Mouse (Mus musculus) bone marrow, adult 2 months (tissue): ENCODE measurements around the gene Zc3h6. TPM values are rescaled to one million over a fixed set of nuclear protein-coding genes. Genes with fewer than 3 reads are reported as not detected.

Source experiments
- H3K27ac ChIP-seq: fragments of 200-500 bp; 2 replicates; pipeline ENCODE4 v1.5.1; 2012; ENCODE audit warnings: low read depth, mild to moderate bottlenecking, control low read depth, inconsistent platforms, low read length; ENCODE audit not compliant: control insufficient read depth, poor library complexity, insufficient read depth
- H3K4me1 ChIP-seq: fragments of 200-500 bp; 2 replicates; pipeline ENCODE4 v1.6.1; 2011; ENCODE audit warnings: low read length; ENCODE audit not compliant: control insufficient read depth, insufficient read depth
- H3K4me3 ChIP-seq: fragments of 200-500 bp; replicated peaks from 2 replicates; pipeline ENCODE3; 2011; ENCODE audit warnings: mild to moderate bottlenecking, low read depth, low read length, control low read depth; ENCODE audit not compliant: control insufficient read depth
- CTCF ChIP-seq: fragments of 200-500 bp; IDR thresholded peaks from 2 replicates; pipeline ENCODE4 v1.5.1; 2011; ENCODE audit warnings: low read length, control low read depth; ENCODE audit not compliant: control insufficient read depth, insufficient read depth
- POLR2A ChIP-seq: fragments of 200-500 bp; IDR thresholded peaks from 2 replicates; pipeline ENCODE4 v1.6.1; 2011; ENCODE audit warnings: low read depth, mild to moderate bottlenecking, control low read depth, low read length, borderline replicate concordance; ENCODE audit not compliant: control insufficient read depth
- WGBS: fragments of 180-500 bp; shearing (Covaris S2); methylation state at CpG from one replicate; pipeline ENCODE4 v1.1.7; 2018; 5-methylcytosine and 5-hydroxymethylcytosine counted together
- polyA plus RNA-seq: library from polyadenylated mRNA; stranded (reverse); fragments of >200 nt; gene quantifications from 2 replicates; pipeline ENCODE4 v1.2.4, GENCODE M21; 2011; ENCODE audit warnings: low replicate concordance; ENCODE audit not compliant: missing spikeins, insufficient read depth, insufficient read length

Zc3h6 gene
- polyA plus RNA-seq, 1 experiment = 2.3 TPM

- Histone ChIP-seq H3K4me3 (no peak overlapping the region), H3K27ac (no peak overlapping the region), H3K4me1 (no peaks in the 10 kb centered on the region)
- TF ChIP-seq POLR2A (no peak), CTCF (no peak)
- WGBS = 71% methylated on average over 6 of the region's 6 CpGs
These were observed 79.1 kb downstream of the Zc3h6 start for GRCm38 (mm10) chr2:129046172-129046845.

GRCm38 (mm10) chr2:129046846-129047196 is 79.6 kb downstream of the Zc3h6 start:
- 86% methylated on average over 4 of the region's 4 CpGs for WGBS

GRCm38 (mm10) chr2:129047811-129048210 is 80.6 kb downstream of the Zc3h6 start, which contains the start of gene Vinac1:
TSS of gene Vinac1 (minus strand) at chr2:129048172.
- no peaks in the 10 kb centered on the region for H3K4me1 ChIP-seq
- no peak within 1 kb of the TSS for H3K27ac ChIP-seq
- H3K4me3 ChIP-seq = no peak within 1 kb of the TSS
- TF ChIP-seq POLR2A (no peak), CTCF (no peak)
- 79% methylated on average over 8 of the region's 8 CpGs for WGBS

More at GRCm38 (mm10) chr2:129046846-129047196, 79.6 kb downstream of the Zc3h6 start:
- no peak for TF ChIP-seq CTCF
- TF ChIP-seq POLR2A = no peak
- H3K27ac ChIP-seq = no peak overlapping the region
- no peaks in the 10 kb centered on the region for H3K4me1 ChIP-seq
- no peak overlapping the region for H3K4me3 ChIP-seq

- Histone ChIP-seq H3K27ac (no peak overlapping the region), H3K4me1 (no peaks in the 10 kb centered on the region), H3K4me3 (no peak overlapping the region)
- TF ChIP-seq CTCF (no peak), POLR2A (no peak)
- WGBS = 71% methylated on average over 4 of the region's 4 CpGs
These were observed 85.3 kb downstream of the Zc3h6 start for GRCm38 (mm10) chr2:129052451-129052983.

GRCm38 (mm10) chr2:129055741-129056140 is 88.5 kb downstream of the Zc3h6 start:
- 85% methylated on average over 6 of the region's 6 CpGs for whole genome bisulfite sequencing
- Histone ChIP-seq H3K4me3 (no peak overlapping the region), H3K27ac (no peak overlapping the region), H3K4me1 (no peaks in the 10 kb centered on the region)
- TF ChIP-seq CTCF = no peak

GRCm38 (mm10) chr2:129056597-129056996 is 89.4 kb downstream of the Zc3h6 start:
- Histone ChIP-seq H3K4me1 (no peaks in the 10 kb centered on the region), H3K4me3 (no peak overlapping the region), H3K27ac (no peak overlapping the region)
- WGBS = 64% methylated on average over 9 of the region's 9 CpGs
- TF ChIP-seq CTCF (peak; percentile 43; the same call in 1 of the 2 replicates), POLR2A (no peak)

GRCm38 (mm10) chr2:129057256-129057655 is 90.1 kb downstream of the Zc3h6 start:
- H3K27ac ChIP-seq = no peak overlapping the region
- TF ChIP-seq CTCF (no peak), POLR2A (no peak)
- WGBS = 90% methylated on average over 8 of the region's 8 CpGs
- H3K4me1 ChIP-seq = no peaks in the 10 kb centered on the region
- no peak overlapping the region for H3K4me3 ChIP-seq

- no peak overlapping the region for H3K4me3 ChIP-seq
- H3K27ac ChIP-seq = no peak overlapping the region
- TF ChIP-seq CTCF (no peak), POLR2A (no peak)
- 61% methylated on average over 6 of the region's 6 CpGs for WGBS
- H3K4me1 ChIP-seq = no peaks in the 10 kb centered on the region
These were observed 90.7 kb downstream of the Zc3h6 start for GRCm38 (mm10) chr2:129057920-129058361.
